Mouse (Mus musculus): Measurements from ENCODE around the gene Gm20388. TPM values are rescaled to one million over a fixed set of nuclear protein-coding genes. Genes with fewer than 3 reads are reported as not detected.
A peak's percentile ranks its signal among the peaks of the same experiment; 100 is the strongest.

The Gm20388 gene
- polyA plus RNA-seq, 1 experiment from 2014 or later: 5.5 TPM

DNA sequence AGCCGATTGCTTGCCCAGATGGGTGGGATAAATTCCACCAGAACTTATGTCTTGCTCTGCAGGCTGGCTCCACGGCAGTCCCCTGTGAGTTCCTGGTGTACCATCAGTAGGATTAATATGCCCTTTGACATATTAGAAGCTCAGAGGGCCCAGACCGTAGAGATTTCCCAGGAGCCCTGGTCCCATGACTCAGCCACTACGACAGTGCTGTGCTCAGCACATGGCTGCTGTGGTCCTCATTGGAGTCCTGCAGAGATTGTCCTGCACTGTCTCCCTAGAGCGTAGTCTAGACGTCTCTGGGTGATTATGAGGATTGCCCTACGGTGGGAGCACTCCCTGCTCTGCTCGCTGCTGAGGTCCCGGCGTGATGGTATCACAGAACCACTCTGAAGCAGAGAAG lies 4384.3 kb downstream of the Gm20388 start:
- Histone ChIP-seq H3K27me3 (ENCODE audit: poor library complexity, severe bottlenecking) (no peaks in the 10 kb centered on the region), H3K36me3 (replicated peaks) (peaks cover 31% of the 10 kb centered on the region), H3K4me3 (no peak overlapping the region), H3K9me3 (no peaks in the 10 kb centered on the region), H3K4me1 (peaks cover 38% of the 10 kb centered on the region), H3K27ac (peak overlapping the region; percentile 4; the same call in 1 of the 2 replicates)
- WGBS: 92% methylated on average over 10 of the region's 10 CpGs
- DNase-seq (ENCODE audit: extremely low spot score, low spot score): no peak

DNA sequence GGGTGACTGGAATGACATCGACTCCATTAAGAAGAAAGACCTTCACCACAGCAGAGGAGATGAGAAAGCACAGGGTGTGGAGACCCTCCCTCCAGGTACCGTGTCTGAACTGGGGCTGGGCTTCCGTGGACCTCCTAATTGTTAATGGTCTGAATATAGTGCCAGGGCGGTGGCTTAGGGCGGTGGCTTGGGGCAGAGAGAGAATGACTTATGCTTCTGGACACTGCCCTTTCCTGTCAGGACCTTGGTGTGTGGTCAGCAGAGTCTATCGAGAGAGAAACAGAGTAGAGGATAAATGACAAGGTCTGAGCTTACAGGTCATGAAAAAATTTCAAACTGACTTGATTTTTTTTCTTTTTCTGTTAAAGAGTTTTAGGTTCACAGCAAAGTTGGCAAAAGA lies 4384.7 kb downstream of the Gm20388 start:
- H3K36me3 ChIP-seq (replicated peaks): peaks cover 31% of the 10 kb centered on the region
- H3K27me3 ChIP-seq (ENCODE audit: poor library complexity, severe bottlenecking): no peaks in the 10 kb centered on the region
- 95% methylated on average over 6 of the region's 6 CpGs for WGBS
- no peak overlapping the region for H3K4me3 ChIP-seq
- no peak for DNase-seq (ENCODE audit: extremely low spot score, low spot score)
- no peaks in the 10 kb centered on the region for H3K9me3 ChIP-seq
- H3K27ac ChIP-seq: no peak overlapping the region; the same call in 1 of the 2 replicates
- H3K4me1 ChIP-seq: peaks cover 38% of the 10 kb centered on the region

DNA sequence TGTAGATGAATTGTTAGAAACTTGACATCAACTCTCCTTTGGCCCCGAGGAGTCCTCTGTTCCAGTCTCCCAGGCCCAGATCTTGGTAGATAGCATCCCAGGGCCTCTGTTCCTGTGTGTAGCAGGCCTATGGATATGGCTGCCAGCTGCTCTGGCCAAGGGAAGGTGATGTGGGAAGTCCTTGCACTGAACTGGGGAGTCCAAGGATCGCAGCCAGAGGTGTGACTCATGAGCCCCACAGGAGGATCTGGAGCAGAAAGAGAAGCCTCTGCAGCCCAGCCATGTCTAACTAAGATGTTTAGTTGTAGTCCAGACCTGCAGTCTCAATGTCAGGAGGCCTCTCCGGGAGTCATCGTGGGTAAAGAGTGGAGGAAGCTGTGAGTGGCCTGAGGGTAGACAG lies 4390.9 kb downstream of the Gm20388 start:
- DNase-seq (ENCODE audit: extremely low spot score, low spot score): no peak

DNA sequence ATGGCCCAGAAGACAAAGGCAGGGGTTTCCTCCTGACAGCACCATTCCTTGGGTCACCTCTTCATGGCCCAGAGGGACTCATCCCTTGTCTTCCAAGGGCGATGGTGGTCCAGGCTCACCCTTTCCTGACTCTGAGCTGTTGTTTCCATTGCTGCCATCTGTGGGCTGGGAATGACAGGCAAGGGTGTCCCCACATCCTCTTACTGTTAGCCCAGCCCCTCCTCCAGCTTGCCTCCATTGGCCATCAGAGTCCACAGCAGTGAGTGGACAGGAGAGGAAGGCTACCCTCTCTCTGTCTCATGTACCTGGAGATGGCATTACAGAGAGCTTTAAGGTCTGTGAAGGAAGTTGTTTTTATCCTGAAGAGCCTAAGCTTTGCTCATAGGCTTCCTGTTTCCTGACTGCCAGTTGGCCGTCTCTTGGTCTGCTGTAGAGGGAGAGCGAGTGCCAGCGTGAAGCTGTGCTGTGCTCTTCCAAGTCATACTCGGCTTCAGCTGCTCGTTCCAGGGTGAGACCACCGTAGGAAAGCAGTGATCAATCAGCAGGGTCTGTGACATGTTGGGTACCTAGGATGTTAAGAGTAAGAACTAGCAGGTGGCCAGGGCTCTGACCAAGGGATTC lies 4391.4 kb downstream of the Gm20388 start:
- H3K9me3 ChIP-seq: no peaks in the 10 kb centered on the region
- no peak for DNase-seq (ENCODE audit: extremely low spot score, low spot score)
- peaks cover 10% of the 10 kb centered on the region; the same call in 1 of the 2 replicates for H3K4me1 ChIP-seq
- no peak overlapping the region for H3K27ac ChIP-seq
- H3K36me3 ChIP-seq (replicated peaks): peaks cover 61% of the 10 kb centered on the region
- WGBS: 89% methylated on average over 7 of the region's 7 CpGs
- H3K4me3 ChIP-seq: no peak overlapping the region
- no peaks in the 10 kb centered on the region for H3K27me3 ChIP-seq (ENCODE audit: poor library complexity, severe bottlenecking)

More for the DNA sequence above, 4390.9 kb downstream of the Gm20388 start:
- no peak overlapping the region for H3K27ac ChIP-seq
- H3K36me3 ChIP-seq (replicated peaks): peaks cover 60% of the 10 kb centered on the region
- H3K27me3 ChIP-seq (ENCODE audit: poor library complexity, severe bottlenecking): no peaks in the 10 kb centered on the region
- no peak overlapping the region for H3K4me3 ChIP-seq
- peaks cover 4% of the 10 kb centered on the region; the same call in 1 of the 2 replicates for H3K4me1 ChIP-seq
- WGBS: 93% methylated on average over 4 of the region's 4 CpGs
- H3K9me3 ChIP-seq: no peaks in the 10 kb centered on the region

DNA sequence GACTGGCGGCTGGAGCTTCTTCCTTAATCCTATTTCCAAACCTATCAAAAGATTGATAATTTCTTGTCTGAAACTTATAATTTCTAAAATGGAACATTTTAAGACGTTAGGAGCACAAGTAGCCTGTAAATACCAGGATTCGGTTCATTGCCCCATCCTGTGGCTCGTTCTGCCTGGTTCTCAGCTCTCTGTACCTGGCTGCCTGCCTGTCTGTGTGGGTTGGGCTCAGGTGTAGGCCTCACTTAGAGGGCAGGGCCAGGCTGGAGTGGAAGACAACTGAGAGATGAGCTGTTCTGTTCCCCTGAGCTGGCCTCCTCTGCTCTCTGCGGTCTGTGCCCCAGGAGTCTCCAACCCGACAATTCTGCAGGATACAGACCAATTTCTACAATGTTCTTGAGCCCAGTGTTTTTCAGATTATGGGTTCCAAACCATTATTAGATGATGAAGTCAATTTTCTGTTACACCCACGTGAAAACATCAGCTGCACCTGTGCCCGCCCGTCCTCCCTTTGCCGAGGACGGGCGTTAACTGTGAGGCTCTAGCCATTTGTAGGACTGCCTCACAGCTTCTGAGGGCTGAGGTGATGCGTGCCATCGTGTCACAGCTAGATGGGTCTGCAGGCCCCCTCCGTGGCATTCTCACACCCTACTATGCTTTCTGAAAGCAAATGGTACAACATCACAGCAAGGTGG lies 4392.7 kb downstream of the Gm20388 start:
- peaks cover 11% of the 10 kb centered on the region; the same call in 1 of the 2 replicates for H3K4me1 ChIP-seq
- H3K9me3 ChIP-seq: no peaks in the 10 kb centered on the region
- 95% methylated on average over 15 of the region's 15 CpGs for WGBS
- DNase-seq (ENCODE audit: extremely low spot score, low spot score): no peak
- H3K4me3 ChIP-seq: no peak overlapping the region
- H3K36me3 ChIP-seq (replicated peaks): peaks cover 64% of the 10 kb centered on the region
- no peaks in the 10 kb centered on the region for H3K27me3 ChIP-seq (ENCODE audit: poor library complexity, severe bottlenecking)
- no peak overlapping the region for H3K27ac ChIP-seq

DNA sequence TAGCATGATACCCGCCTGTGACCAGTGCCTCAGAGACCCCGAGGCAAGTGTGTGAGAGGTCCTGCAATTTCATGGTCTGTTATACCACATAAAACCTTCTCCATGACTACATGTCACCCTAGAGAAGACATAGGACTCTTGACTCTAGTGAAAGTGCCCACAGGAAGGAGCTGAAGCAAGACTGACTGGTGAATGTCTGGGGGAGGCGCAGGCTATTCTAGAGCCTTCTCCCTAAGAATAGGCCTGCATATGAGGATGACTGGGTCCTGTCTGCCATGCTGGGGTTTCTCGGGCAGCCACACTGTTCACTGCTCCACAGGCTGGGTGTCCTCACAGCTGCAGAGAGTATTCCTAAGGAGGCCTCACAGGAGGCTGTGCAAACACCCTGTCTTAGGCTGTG lies 4393.5 kb downstream of the Gm20388 start:
- DNase-seq (ENCODE audit: extremely low spot score, low spot score): no peak
- Histone ChIP-seq H3K4me3 (no peak overlapping the region), H3K4me1 (peaks cover 11% of the 10 kb centered on the region; the same call in 1 of the 2 replicates), H3K36me3 (replicated peaks) (peaks cover 67% of the 10 kb centered on the region), H3K27me3 (ENCODE audit: poor library complexity, severe bottlenecking) (no peaks in the 10 kb centered on the region), H3K9me3 (no peaks in the 10 kb centered on the region), H3K27ac (no peak overlapping the region)
- 81% methylated on average over 4 of the region's 4 CpGs for WGBS

DNA sequence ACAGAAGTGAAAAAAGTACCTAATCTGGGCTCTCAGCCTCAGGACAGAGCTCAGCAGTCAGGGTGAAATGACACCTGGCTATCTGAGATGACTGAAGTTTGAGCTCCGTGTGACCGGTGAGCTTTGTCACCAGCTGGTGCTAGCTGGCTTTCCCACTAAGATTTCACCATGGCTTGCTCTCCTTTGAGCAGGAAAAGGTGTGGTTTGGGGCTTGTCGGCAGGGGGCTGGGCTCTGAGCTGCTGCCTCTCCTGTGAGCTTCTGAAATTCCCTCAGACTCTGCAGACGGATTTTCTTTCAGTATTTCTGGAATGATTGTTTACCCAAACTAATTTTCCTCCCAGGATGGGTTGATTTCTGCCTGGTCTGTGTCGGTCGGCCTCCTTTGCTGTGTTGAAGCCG lies 4395.9 kb downstream of the Gm20388 start:
- no peak for DNase-seq (ENCODE audit: extremely low spot score, low spot score)
- 69% methylated on average over 7 of the region's 7 CpGs for WGBS
- H3K9me3 ChIP-seq: no peaks in the 10 kb centered on the region
- H3K27me3 ChIP-seq (ENCODE audit: poor library complexity, severe bottlenecking): no peaks in the 10 kb centered on the region
- peaks cover 11% of the 10 kb centered on the region; the same call in 1 of the 2 replicates for H3K4me1 ChIP-seq
- peaks cover 80% of the 10 kb centered on the region for H3K36me3 ChIP-seq (replicated peaks)
- no peak overlapping the region for H3K27ac ChIP-seq
- no peak overlapping the region for H3K4me3 ChIP-seq

DNA sequence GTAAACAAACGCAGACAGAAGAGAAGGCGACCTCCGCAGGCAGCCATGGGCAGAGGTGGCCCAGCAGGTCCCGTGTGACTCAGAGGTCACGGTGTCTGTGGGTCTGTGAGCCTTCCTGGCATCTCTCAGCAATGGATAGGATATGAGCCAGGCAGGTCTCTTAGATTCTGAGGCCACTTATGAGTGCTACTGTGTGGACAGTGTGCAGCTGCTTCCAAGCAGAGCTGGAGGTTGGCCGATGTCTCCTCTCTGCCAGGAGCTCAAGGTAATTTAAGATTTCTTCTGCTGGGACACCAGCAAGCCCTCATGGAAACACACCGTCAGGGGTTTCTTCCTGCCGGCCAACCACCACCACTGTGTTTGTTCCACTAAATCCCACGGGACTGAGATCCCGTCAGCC lies 4397.1 kb downstream of the Gm20388 start:
- Histone ChIP-seq H3K4me3 (no peak overlapping the region), H3K4me1 (peaks cover 11% of the 10 kb centered on the region; the same call in 1 of the 2 replicates), H3K9me3 (no peaks in the 10 kb centered on the region), H3K36me3 (replicated peaks) (peaks cover 82% of the 10 kb centered on the region), H3K27ac (no peak overlapping the region), H3K27me3 (ENCODE audit: poor library complexity, severe bottlenecking) (no peaks in the 10 kb centered on the region)
- no peak for DNase-seq (ENCODE audit: extremely low spot score, low spot score)
- WGBS: 94% methylated on average over 10 of the region's 10 CpGs

DNA sequence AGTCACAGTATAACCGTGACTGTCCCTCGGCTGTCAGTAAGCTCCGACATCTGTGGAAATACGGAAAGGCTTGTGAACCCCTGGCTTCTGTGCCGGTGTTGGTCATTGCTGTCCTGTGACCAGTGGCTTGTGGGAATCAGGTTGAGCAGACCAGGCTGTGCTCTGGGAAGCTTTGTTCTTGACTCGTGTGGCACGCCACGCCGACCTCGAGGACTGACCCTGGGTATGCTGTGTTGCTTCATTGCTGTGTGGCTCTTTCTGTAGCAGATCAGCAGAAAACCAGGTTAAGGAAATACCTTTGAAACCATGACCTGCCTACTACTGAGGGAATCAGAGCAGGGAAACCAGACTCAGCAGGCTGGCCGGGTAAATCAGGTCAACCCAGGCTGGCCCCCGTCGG lies 4399.9 kb downstream of the Gm20388 start:
- H3K9me3 ChIP-seq: no peaks in the 10 kb centered on the region
- peaks cover 26% of the 10 kb centered on the region for H3K4me1 ChIP-seq
- H3K4me3 ChIP-seq: no peak overlapping the region
- peaks cover 67% of the 10 kb centered on the region for H3K36me3 ChIP-seq (replicated peaks)
- no peak overlapping the region for H3K27ac ChIP-seq
- 94% methylated on average over 13 of the region's 13 CpGs for WGBS
- H3K27me3 ChIP-seq (ENCODE audit: poor library complexity, severe bottlenecking): no peaks in the 10 kb centered on the region
- no peak for DNase-seq (ENCODE audit: extremely low spot score, low spot score)

DNA sequence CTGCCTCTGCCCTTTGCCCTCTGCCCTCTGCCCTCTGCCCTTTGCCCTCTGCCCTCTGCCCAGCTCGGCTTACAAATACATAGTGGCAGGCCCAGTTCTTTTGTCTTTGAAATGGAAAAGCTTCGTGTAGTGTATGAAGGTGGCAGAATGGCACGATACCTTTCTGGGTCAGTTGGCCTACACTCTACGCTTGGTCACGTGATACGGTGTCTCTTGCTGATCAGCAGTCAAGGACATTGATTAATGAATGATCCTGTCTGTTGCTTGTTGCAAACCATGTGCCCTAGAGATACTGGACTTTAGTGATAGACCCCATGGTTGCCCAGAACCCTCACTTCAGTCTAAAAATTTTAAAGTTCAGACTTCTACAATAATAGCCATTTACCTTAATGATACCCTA lies 4400.5 kb downstream of the Gm20388 start:
- no peak overlapping the region for H3K27ac ChIP-seq
- no peak overlapping the region for H3K4me3 ChIP-seq
- H3K36me3 ChIP-seq (replicated peaks): peaks cover 61% of the 10 kb centered on the region
- H3K9me3 ChIP-seq: no peaks in the 10 kb centered on the region
- H3K27me3 ChIP-seq (ENCODE audit: poor library complexity, severe bottlenecking): no peaks in the 10 kb centered on the region
- WGBS: 91% methylated on average over 6 of the region's 6 CpGs
- DNase-seq (ENCODE audit: extremely low spot score, low spot score): no peak
- peaks cover 32% of the 10 kb centered on the region for H3K4me1 ChIP-seq

DNA sequence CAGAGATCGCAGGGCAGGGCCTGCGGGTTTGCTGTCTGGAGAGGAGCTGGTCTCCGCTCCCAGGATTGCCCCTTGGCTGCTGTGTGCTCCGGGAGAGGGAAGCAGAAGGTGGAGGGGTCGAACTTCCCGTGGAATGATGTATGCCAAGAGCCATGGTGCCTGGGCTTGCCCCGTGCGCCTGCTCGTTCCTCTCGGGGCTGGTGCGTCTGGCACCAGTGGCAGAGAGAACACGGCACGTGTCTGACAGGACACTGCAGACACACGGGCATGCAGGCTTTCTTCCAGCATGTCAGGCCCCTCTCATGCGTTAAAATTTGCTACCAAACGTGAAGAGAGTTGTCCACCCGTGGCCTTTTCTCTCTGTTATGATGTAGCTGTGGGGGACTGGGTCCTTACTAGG lies 4401.1 kb downstream of the Gm20388 start:
- 92% methylated on average over 17 of the region's 17 CpGs for WGBS

DNA sequence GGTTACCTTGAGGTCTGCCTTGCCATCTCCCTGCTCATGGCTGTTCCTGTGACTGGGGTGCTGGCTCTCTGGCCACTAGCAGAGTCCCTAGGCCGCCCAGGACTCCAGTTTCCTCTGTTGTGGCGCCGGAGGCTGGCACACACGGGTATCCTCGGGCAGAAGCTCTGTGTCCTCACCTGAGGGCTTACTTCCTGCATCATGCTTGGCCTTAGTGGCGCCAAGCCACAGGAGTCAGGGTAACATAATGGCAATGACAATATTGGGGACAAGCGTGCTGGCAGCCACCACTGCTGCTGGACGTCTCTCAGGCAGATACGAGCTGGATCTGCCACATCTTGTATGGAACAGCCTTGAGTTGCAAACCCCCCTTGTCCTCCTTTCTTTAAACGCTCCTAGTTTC lies 4401.6 kb downstream of the Gm20388 start:
- H3K27ac ChIP-seq: no peak overlapping the region
- H3K4me3 ChIP-seq: no peak overlapping the region
- no peaks in the 10 kb centered on the region for H3K9me3 ChIP-seq
- no peaks in the 10 kb centered on the region for H3K27me3 ChIP-seq (ENCODE audit: poor library complexity, severe bottlenecking)
- peaks cover 50% of the 10 kb centered on the region for H3K36me3 ChIP-seq (replicated peaks)
- peaks cover 31% of the 10 kb centered on the region for H3K4me1 ChIP-seq
- WGBS: 91% methylated on average over 10 of the region's 10 CpGs
- DNase-seq (ENCODE audit: extremely low spot score, low spot score): no peak

More for the DNA sequence above, 4401.1 kb downstream of the Gm20388 start:
- Histone ChIP-seq H3K4me1 (peaks cover 32% of the 10 kb centered on the region), H3K4me3 (no peak overlapping the region), H3K27me3 (ENCODE audit: poor library complexity, severe bottlenecking) (no peaks in the 10 kb centered on the region), H3K9me3 (no peaks in the 10 kb centered on the region), H3K27ac (no peak overlapping the region), H3K36me3 (replicated peaks) (peaks cover 55% of the 10 kb centered on the region)
- DNase-seq (ENCODE audit: extremely low spot score, low spot score): no peak

DNA sequence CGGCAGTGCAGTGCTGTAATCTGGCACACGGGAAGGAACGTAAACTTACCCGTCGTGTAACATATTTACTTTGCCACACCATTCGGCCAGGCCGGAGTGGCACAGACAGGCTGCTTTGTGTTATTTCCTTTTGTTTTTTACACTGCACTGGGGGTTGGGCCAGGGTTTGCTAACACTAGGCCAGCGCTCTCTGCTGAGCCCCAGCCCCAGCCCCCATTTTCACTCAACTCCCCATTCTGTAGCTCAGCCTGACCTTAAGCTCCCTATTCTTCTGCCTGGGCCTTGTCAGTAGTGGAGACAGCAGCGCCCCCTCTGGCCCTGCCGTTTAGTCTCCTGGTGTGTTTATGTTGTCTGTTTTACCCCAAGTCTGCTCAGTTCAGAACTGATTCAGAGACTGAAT lies 4404.2 kb downstream of the Gm20388 start:
- peaks cover 34% of the 10 kb centered on the region for H3K36me3 ChIP-seq (replicated peaks)
- DNase-seq (ENCODE audit: extremely low spot score, low spot score): peak; percentile 57
- peak overlapping the region; percentile 78 for H3K27ac ChIP-seq
- H3K4me1 ChIP-seq: peaks cover 33% of the 10 kb centered on the region
- H3K4me3 ChIP-seq: no peak overlapping the region
- no peaks in the 10 kb centered on the region for H3K9me3 ChIP-seq
- WGBS: 44% methylated on average over 10 of the region's 10 CpGs
- no peaks in the 10 kb centered on the region for H3K27me3 ChIP-seq (ENCODE audit: poor library complexity, severe bottlenecking)
